Mouse (Mus musculus): ENCODE measurements around the gene D1Ertd622e. TPM values are rescaled to one million over a fixed set of nuclear protein-coding genes. Genes with fewer than 3 reads are reported as not detected.
A peak's percentile ranks its signal among the peaks of the same experiment; 100 is the strongest.

The D1Ertd622e gene
- 25.2 and 28.4 TPM in 2 replicates for polyA plus RNA-seq (2014; fragmentation: Nextera tagmentation; extraction: Ambion mirVana)

DNA sequence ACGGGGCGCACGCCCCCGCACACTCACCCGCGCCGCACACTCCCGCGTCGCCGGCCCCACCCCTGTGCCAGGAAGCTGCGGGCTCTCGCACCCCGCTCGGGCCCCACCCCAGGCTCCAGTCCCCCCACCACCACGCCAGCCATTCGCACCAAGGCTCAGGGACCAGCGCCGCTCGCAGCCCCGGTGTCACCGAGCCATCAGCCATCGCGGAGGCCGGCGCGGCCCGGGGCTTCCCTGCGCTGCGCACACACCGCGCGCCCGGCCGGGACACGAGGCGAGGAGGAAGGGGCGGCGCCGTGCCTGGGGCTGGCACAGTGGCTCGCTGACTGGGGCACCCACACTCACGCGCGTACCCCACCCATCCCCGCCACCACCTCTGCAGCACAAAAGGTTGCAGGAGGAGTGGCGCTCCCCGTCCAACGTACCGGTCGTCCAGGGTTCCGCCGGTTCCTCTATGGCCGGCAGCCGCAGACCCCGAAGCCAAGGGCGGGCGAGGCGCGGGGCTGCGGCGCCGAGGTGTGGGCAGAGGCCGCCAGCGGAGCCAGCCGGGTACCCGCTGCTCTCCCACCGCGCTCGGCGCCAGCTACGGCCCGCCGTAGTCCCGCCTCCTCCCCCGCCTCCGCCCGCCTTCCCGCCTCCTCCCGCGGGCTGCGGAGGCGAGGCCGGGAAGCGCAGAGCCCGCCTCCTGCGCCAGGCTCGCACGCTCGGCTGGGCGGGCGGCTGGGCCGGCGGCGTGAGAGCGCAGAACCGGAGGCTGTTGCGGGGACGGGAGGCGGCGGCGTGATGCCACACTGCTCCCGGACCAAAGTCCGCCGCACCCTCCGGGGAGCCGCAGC, at the start of gene D1Ertd622e:
Gene D1Ertd622e (minus strand): TSS at position 669 of the 836 bp plus-strand sequence.
- Histone ChIP-seq H3K4me2 (ENCODE audit: low read depth, low read length) (peak within 1 kb of the TSS; percentile 90), H3K27ac (replicated peaks; ENCODE audit: low read depth, low read length) (peak within 1 kb of the TSS; percentile 75), H3K27me3 (ENCODE audit: control insufficient read depth, insufficient read depth, low read length) (no peaks in the 10 kb centered on the region), H3K9ac (replicated peaks; ENCODE audit: low read length) (peak within 1 kb of the TSS; percentile 83), H3K4me3 (ENCODE audit: low read depth, low read length) (peak within 1 kb of the TSS; percentile 89), H3K4me1 (ENCODE audit: control insufficient read depth, insufficient read depth, low read length) (no peaks in the 10 kb centered on the region), H3K9me3 (replicated peaks; ENCODE audit: control insufficient read depth, low read length) (no peaks in the 10 kb centered on the region), H3K36me3 (replicated peaks; ENCODE audit: control insufficient read depth, insufficient read depth, low read depth, low read length) (no peaks in the 10 kb centered on the region)
- peak; percentile 94 for ATAC-seq (replicated peaks; ENCODE audit: insufficient number of reproducible peaks, low FRiP score, low TSS enrichment, low read depth)
- DNase-seq (ENCODE audit: low spot score): peak; percentile 81
- under 1% methylated on average over 58 of the region's 106 CpGs for WGBS

DNA sequence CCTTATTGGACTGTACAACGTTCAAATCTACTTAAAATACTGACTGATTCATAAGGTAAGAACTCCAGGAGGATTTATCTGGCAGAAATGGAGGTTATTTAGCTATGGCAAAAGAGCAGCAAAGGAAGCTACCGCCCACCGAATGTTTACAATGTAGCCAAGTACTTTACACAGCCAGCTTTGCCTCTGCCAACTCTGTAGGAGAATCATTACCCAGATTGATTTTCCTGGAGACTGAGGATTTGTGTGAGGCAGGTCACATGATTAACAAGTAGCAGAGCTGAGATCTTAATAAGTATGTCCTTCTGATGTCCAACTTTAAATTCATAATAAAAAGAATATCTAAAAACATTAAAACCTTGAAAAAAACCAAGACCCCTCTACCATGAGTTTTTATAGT, 48.6 kb upstream of the D1Ertd622e start:
- ATAC-seq (replicated peaks; ENCODE audit: insufficient number of reproducible peaks, low FRiP score, low TSS enrichment, low read depth): no peak
- 92% methylated on average over 3 of the region's 3 CpGs for WGBS
- Histone ChIP-seq H3K4me3 (ENCODE audit: low read depth, low read length) (no peak overlapping the region), H3K4me2 (ENCODE audit: low read depth, low read length) (no peak overlapping the region), H3K9ac (replicated peaks; ENCODE audit: low read length) (no peak overlapping the region), H3K27ac (replicated peaks; ENCODE audit: low read depth, low read length) (no peak overlapping the region), H3K36me3 (replicated peaks; ENCODE audit: control insufficient read depth, insufficient read depth, low read depth, low read length) (no peaks in the 10 kb centered on the region; the same call in 1 of the 2 replicates), H3K4me1 (ENCODE audit: control insufficient read depth, insufficient read depth, low read length) (no peaks in the 10 kb centered on the region), H3K27me3 (ENCODE audit: control insufficient read depth, insufficient read depth, low read length) (no peaks in the 10 kb centered on the region), H3K9me3 (replicated peaks; ENCODE audit: control insufficient read depth, low read length) (no peaks in the 10 kb centered on the region)
- DNase-seq (ENCODE audit: low spot score): no peak

DNA sequence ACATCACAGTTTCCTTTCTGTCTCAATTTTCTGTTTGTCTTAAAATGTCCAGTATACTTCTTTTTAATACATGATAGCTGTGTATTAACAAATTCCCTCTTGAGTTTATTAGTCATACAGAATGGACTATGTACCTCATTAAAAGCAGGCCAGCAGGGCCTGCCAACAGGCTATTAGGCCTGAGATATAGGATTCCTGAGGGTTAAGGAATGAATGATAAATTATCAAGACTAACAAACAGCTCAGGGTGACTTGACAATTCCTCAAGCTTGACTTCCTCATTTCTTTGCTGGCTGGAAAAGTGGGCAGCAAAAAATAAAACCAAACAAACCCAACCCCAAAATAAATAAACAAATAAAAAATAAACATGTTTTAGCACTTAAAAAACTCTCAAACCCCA, 43.5 kb upstream of the D1Ertd622e start:
- no peak for DNase-seq (ENCODE audit: low spot score)

DNA sequence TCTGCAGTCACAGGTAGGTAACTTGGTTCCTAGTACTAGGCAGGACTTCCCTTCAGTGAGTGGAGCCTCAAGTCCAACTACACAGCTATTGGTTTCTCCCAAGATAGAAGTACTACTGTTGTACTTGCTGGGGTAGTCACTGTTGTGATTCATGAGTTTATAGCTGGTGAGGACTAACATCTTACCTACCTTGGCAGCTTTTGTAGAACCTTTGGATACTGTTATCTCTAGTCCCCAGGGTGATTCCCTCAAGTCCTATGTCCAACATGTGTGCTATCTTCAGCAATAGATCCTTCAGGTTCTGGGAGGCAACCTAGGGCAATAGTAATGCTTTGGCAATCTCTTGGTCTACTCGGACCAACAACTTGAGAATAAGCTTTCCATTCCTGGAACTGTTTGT, 42.8 kb upstream of the D1Ertd622e start:
- Histone ChIP-seq H3K27ac (replicated peaks; ENCODE audit: low read depth, low read length) (no peak overlapping the region), H3K4me1 (ENCODE audit: control insufficient read depth, insufficient read depth, low read length) (no peaks in the 10 kb centered on the region), H3K4me2 (ENCODE audit: low read depth, low read length) (no peak overlapping the region), H3K4me3 (ENCODE audit: low read depth, low read length) (no peak overlapping the region), H3K9ac (replicated peaks; ENCODE audit: low read length) (no peak overlapping the region), H3K9me3 (replicated peaks; ENCODE audit: control insufficient read depth, low read length) (no peaks in the 10 kb centered on the region), H3K27me3 (ENCODE audit: control insufficient read depth, insufficient read depth, low read length) (no peaks in the 10 kb centered on the region), H3K36me3 (replicated peaks; ENCODE audit: control insufficient read depth, insufficient read depth, low read depth, low read length) (no peaks in the 10 kb centered on the region; the same call in 1 of the 2 replicates)
- 87% methylated on average over 1 of the region's 1 CpGs for WGBS
- no peak for ATAC-seq (replicated peaks; ENCODE audit: insufficient number of reproducible peaks, low FRiP score, low TSS enrichment, low read depth)
- no peak for DNase-seq (ENCODE audit: low spot score)

More for the DNA sequence above, 43.5 kb upstream of the D1Ertd622e start:
- H3K27ac ChIP-seq (replicated peaks; ENCODE audit: low read depth, low read length): no peak overlapping the region
- no peak overlapping the region for H3K4me2 ChIP-seq (ENCODE audit: low read depth, low read length)
- ATAC-seq (replicated peaks; ENCODE audit: insufficient number of reproducible peaks, low FRiP score, low TSS enrichment, low read depth): no peak
- no peaks in the 10 kb centered on the region for H3K27me3 ChIP-seq (ENCODE audit: control insufficient read depth, insufficient read depth, low read length)
- no peaks in the 10 kb centered on the region; the same call in 1 of the 2 replicates for H3K36me3 ChIP-seq (replicated peaks; ENCODE audit: control insufficient read depth, insufficient read depth, low read depth, low read length)
- H3K9me3 ChIP-seq (replicated peaks; ENCODE audit: control insufficient read depth, low read length): no peaks in the 10 kb centered on the region
- H3K4me1 ChIP-seq (ENCODE audit: control insufficient read depth, insufficient read depth, low read length): no peaks in the 10 kb centered on the region
- H3K4me3 ChIP-seq (ENCODE audit: low read depth, low read length): no peak overlapping the region
- no peak overlapping the region for H3K9ac ChIP-seq (replicated peaks; ENCODE audit: low read length)

DNA sequence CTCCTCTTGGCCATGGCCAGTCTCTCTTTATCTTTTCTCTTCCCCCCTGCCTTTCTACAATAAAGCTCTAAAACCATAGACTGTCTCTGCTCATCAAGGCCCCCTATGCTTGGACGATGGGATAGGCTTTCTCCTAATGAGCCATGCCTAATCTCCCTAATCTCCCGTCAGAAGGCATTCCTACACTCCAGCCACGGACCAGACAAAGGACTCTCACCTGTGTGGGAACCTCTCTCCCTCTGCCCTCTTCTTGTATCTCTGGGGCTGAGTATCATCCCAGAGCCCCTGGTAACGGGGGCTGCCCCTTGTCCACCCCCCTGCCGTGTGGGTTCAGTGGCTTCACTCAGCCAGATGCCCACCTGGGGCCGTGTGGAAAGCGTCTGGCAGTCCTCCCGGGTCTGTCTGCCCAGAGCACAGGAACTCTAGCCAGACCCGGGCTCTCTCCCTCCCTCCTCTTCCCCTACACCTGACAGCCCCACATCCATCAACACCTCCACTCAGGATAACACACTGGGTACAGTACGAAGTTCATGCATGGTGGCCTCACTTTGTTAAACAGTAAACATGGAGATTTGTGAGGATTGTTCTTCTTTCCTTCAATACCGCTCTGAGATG, 37.2 kb upstream of the D1Ertd622e start:
- no peak overlapping the region for H3K4me3 ChIP-seq (ENCODE audit: low read depth, low read length)

DNA sequence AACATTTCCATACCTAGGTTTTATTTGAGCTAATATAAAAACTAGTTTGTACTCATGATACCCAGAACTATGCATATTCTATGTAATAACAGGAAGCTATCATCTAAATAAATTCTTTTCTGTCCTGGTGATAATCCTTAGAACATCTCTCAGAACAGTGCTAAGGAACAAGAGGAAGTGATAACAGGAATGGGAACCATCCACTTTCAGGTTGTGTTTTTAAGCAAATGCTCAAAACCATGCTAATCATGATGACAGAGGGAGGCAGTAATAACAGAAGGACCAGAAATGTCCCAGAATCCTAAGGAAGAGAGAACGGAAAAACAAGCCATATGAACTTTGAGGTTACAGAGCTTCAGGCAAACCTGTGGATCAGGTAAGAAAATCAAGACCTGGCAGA, 35.4 kb upstream of the D1Ertd622e start:
- Histone ChIP-seq H3K4me2 (ENCODE audit: low read depth, low read length) (no peak overlapping the region), H3K4me1 (ENCODE audit: control insufficient read depth, insufficient read depth, low read length) (no peaks in the 10 kb centered on the region), H3K36me3 (replicated peaks; ENCODE audit: control insufficient read depth, insufficient read depth, low read depth, low read length) (no peaks in the 10 kb centered on the region), H3K4me3 (ENCODE audit: low read depth, low read length) (no peak overlapping the region), H3K27ac (replicated peaks; ENCODE audit: low read depth, low read length) (no peak overlapping the region), H3K27me3 (ENCODE audit: control insufficient read depth, insufficient read depth, low read length) (no peaks in the 10 kb centered on the region), H3K9ac (replicated peaks; ENCODE audit: low read length) (no peak overlapping the region), H3K9me3 (replicated peaks; ENCODE audit: control insufficient read depth, low read length) (no peaks in the 10 kb centered on the region)
- ATAC-seq (replicated peaks; ENCODE audit: insufficient number of reproducible peaks, low FRiP score, low TSS enrichment, low read depth) (no peak), DNase-seq (ENCODE audit: low spot score) (no peak)
- 93% methylated on average over 1 of the region's 1 CpGs for WGBS

More for the DNA sequence above, 37.2 kb upstream of the D1Ertd622e start:
- ATAC-seq (replicated peaks; ENCODE audit: insufficient number of reproducible peaks, low FRiP score, low TSS enrichment, low read depth) (no peak; the same call in 1 of the 2 replicates), DNase-seq (ENCODE audit: low spot score) (no peak)
- 16% methylated on average over 11 of the region's 11 CpGs for WGBS
- no peaks in the 10 kb centered on the region for H3K27me3 ChIP-seq (ENCODE audit: control insufficient read depth, insufficient read depth, low read length)
- no peaks in the 10 kb centered on the region for H3K9me3 ChIP-seq (replicated peaks; ENCODE audit: control insufficient read depth, low read length)
- no peak overlapping the region for H3K27ac ChIP-seq (replicated peaks; ENCODE audit: low read depth, low read length)
- no peak overlapping the region for H3K9ac ChIP-seq (replicated peaks; ENCODE audit: low read length)
- no peak overlapping the region for H3K4me2 ChIP-seq (ENCODE audit: low read depth, low read length)
- no peaks in the 10 kb centered on the region for H3K4me1 ChIP-seq (ENCODE audit: control insufficient read depth, insufficient read depth, low read length)
- H3K36me3 ChIP-seq (replicated peaks; ENCODE audit: control insufficient read depth, insufficient read depth, low read depth, low read length): no peaks in the 10 kb centered on the region

DNA sequence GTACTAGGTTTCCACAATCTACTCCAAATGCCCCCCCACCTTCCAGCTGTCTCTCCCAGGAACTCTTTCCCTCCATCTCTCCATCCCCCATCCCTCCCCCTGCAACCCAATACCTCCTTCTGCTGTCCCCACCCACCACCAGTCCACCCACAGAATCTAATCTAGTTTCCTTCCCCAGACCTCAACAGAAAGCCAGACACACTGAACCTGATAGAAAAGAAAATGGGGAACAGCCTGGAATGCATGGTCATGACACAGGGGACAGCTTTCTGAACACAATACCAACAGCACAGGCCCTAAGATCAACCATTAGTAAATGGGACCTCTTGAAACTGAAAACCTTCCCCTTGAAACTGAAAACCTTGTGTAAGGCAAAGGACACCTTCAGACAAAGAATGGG, 32.0 kb upstream of the D1Ertd622e start:
- H3K4me2 ChIP-seq (ENCODE audit: low read depth, low read length): no peak overlapping the region
- no peak overlapping the region for H3K27ac ChIP-seq (replicated peaks; ENCODE audit: low read depth, low read length)
- H3K4me3 ChIP-seq (ENCODE audit: low read depth, low read length): no peak overlapping the region
- DNase-seq (ENCODE audit: low spot score) (no peak), ATAC-seq (replicated peaks; ENCODE audit: insufficient number of reproducible peaks, low FRiP score, low TSS enrichment, low read depth) (no peak)
- no peaks in the 10 kb centered on the region for H3K27me3 ChIP-seq (ENCODE audit: control insufficient read depth, insufficient read depth, low read length)
- H3K9ac ChIP-seq (replicated peaks; ENCODE audit: low read length): no peak overlapping the region
- H3K36me3 ChIP-seq (replicated peaks; ENCODE audit: control insufficient read depth, insufficient read depth, low read depth, low read length): no peaks in the 10 kb centered on the region
- H3K9me3 ChIP-seq (replicated peaks; ENCODE audit: control insufficient read depth, low read length): no peaks in the 10 kb centered on the region
- H3K4me1 ChIP-seq (ENCODE audit: control insufficient read depth, insufficient read depth, low read length): no peaks in the 10 kb centered on the region

DNA sequence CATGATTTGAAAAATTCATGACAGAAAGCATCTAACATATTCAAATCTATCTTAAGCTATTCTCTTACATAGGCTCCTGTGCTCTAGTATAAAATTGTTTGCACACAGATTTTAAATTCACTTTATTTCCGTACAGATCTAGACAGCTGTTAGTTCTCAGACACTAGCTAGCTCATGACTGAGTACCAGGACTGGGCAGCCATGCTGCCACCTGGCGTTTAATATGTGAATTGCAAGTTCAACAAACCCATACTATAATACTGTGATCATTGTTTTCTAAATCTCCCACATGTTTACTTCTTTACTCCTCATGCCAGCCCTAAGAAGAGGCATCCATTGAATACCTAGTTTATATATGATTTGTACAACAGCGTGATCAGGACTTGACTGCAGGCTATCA, 26.9 kb upstream of the D1Ertd622e start:
- Histone ChIP-seq H3K36me3 (replicated peaks; ENCODE audit: control insufficient read depth, insufficient read depth, low read depth, low read length) (no peaks in the 10 kb centered on the region), H3K27ac (replicated peaks; ENCODE audit: low read depth, low read length) (no peak overlapping the region), H3K27me3 (ENCODE audit: control insufficient read depth, insufficient read depth, low read length) (no peaks in the 10 kb centered on the region), H3K4me3 (ENCODE audit: low read depth, low read length) (no peak overlapping the region), H3K9ac (replicated peaks; ENCODE audit: low read length) (no peak overlapping the region), H3K9me3 (replicated peaks; ENCODE audit: control insufficient read depth, low read length) (no peaks in the 10 kb centered on the region), H3K4me1 (ENCODE audit: control insufficient read depth, insufficient read depth, low read length) (no peaks in the 10 kb centered on the region), H3K4me2 (ENCODE audit: low read depth, low read length) (no peak overlapping the region)
- DNase-seq (ENCODE audit: low spot score) (peak; percentile 75), ATAC-seq (replicated peaks; ENCODE audit: insufficient number of reproducible peaks, low FRiP score, low TSS enrichment, low read depth) (0 out of 2 replicates have a peak, but pooled peaks have one; percentile 59)
- 19% methylated on average over 3 of the region's 3 CpGs for WGBS
